Mouse (Mus musculus): ENCODE results near the gene Adamts4. TPM values are rescaled to one million over a fixed set of nuclear protein-coding genes. Genes with fewer than 3 reads are reported as not detected.

Gene Adamts4
- polyA plus RNA-seq, 1 experiment from 2014 or later, result 7.1 TPM

DNA sequence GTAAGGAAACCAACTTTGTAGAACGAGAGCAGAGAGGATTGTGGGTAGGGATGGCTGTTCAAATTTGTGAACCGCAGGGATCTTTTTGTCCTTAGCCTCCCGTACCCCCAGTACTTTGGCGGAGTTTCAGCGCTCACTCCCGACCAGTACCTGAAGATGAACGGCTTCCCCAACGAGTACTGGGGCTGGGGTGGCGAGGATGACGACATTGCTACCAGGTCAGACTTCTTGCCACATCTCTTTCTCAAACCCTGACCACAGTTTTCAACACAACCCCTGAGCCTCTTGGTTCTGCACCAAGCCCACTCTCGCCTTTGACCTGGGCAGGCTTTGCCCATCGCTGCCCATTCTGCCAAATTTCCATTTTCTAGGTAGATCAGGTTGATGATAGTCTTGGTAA, 23.9 kb downstream of the Adamts4 start:
- no peak overlapping the region for H3K9ac ChIP-seq
- no peak overlapping the region for H3K27ac ChIP-seq
- H3K4me2 ChIP-seq, result no peak overlapping the region
- WGBS, result 95% methylated on average over 12 of the region's 12 CpGs
- no peaks in the 10 kb centered on the region for H3K9me3 ChIP-seq
- ATAC-seq (replicated peaks), result no peak
- peaks cover 45% of the 10 kb centered on the region for H3K36me3 ChIP-seq (replicated peaks)
- H3K27me3 ChIP-seq (replicated peaks), result no peaks in the 10 kb centered on the region
- H3K4me3 ChIP-seq, result no peak overlapping the region
- peaks cover 28% of the 10 kb centered on the region for H3K4me1 ChIP-seq

DNA sequence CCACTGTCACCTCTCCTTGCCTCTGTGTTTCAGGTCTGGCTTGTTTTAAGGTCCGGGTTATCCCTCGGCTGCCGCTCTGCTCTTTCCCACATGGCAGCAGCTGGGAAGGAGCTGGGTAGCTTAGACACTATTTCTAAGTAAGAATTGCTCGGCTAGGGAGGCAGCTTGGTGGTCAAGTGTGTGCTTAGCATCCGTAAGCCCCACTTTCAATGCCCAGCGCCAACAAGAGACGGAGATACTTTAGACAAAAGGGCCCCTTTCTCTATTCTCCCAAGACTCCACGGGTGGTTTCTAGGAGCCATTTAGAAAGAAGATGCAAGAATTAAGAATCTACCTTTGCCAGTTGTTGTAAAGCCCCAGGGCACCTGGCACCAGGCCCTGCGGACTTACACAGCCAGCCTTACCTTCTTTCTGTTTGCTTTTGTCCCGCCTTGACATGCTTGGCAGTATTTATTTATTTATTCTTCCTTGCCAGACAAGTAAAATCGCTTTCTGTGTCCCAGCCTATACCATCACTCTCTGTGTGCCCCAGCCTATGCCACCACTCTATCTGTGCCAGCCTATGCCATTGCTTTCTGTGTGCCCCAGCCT, 25.0 kb downstream of the Adamts4 start:
- Histone ChIP-seq H3K36me3 (replicated peaks) (peaks cover 45% of the 10 kb centered on the region), H3K4me2 (no peak overlapping the region), H3K9me3 (no peaks in the 10 kb centered on the region), H3K27me3 (replicated peaks) (no peaks in the 10 kb centered on the region), H3K4me1 (peaks cover 30% of the 10 kb centered on the region), H3K27ac (no peak overlapping the region), H3K4me3 (no peak overlapping the region), H3K9ac (no peak overlapping the region)
- no peak for ATAC-seq (replicated peaks)
- WGBS, result 82% methylated on average over 11 of the region's 11 CpGs

DNA sequence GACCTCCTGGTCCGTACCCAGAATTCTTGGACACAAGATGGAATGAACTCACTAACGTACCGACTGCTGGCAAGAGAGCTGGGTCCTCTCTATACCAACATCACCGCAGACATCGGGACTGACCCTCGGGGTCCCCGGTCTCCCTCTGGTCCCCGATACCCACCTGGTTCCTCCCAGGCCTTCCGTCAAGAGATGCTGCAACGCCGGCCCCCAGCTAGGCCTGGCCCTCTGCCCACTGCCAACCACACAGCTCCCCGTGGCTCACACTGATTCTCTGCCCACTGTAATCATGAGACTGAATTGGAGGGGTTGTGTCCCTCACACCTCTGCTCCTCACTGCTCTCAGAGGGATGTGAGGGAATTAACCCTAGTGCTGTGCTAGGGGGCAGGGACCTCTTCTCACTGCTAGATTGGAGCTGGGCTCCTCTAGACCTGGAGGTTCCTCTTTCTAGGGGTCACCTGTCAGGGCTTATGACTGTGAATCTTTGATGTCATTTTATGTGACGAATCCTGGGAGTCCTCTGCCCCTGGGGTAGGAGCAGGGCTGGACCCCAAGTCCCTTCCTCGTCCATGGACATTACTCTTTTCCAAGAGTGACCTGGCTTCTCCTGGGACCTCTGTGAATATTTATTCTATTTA, 26.0 kb downstream of the Adamts4 start:
- no peak overlapping the region for H3K27ac ChIP-seq
- H3K27me3 ChIP-seq (replicated peaks), result no peaks in the 10 kb centered on the region
- 94% methylated on average over 14 of the region's 14 CpGs for WGBS
- no peaks in the 10 kb centered on the region for H3K9me3 ChIP-seq
- no peak overlapping the region for H3K9ac ChIP-seq
- no peak overlapping the region for H3K4me3 ChIP-seq
- ATAC-seq (replicated peaks), result no peak
- peaks cover 45% of the 10 kb centered on the region for H3K36me3 ChIP-seq (replicated peaks)
- no peak overlapping the region for H3K4me2 ChIP-seq
- peaks cover 28% of the 10 kb centered on the region for H3K4me1 ChIP-seq

DNA sequence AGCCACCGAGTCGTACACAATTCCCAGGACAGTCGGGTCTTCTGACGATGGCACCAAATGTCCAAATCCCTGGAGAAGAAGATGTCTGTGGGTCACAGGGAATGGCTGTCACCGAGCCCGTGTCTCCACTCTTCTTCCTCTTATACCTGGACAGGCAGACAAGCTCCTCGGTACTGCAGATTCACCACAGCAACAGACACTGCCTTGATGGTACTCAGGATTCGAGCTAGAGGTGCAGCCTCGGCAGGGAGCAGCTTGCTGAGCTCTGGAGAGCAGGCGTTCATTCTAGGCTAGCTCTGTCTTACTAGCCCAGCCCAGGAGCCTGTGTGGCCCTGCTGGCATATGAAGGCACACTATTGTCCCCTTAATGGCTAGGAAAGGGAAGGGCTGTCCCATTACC, 27.5 kb downstream of the Adamts4 start:
- no peak overlapping the region for H3K9ac ChIP-seq
- no peak overlapping the region for H3K4me2 ChIP-seq
- WGBS, result 87% methylated on average over 10 of the region's 10 CpGs
- no peak overlapping the region for H3K27ac ChIP-seq
- H3K36me3 ChIP-seq (replicated peaks), result peaks cover 45% of the 10 kb centered on the region
- peaks cover 23% of the 10 kb centered on the region for H3K4me1 ChIP-seq
- H3K27me3 ChIP-seq (replicated peaks), result no peaks in the 10 kb centered on the region
- no peaks in the 10 kb centered on the region for H3K9me3 ChIP-seq
- no peak overlapping the region for H3K4me3 ChIP-seq
- no peak for ATAC-seq (replicated peaks)

DNA sequence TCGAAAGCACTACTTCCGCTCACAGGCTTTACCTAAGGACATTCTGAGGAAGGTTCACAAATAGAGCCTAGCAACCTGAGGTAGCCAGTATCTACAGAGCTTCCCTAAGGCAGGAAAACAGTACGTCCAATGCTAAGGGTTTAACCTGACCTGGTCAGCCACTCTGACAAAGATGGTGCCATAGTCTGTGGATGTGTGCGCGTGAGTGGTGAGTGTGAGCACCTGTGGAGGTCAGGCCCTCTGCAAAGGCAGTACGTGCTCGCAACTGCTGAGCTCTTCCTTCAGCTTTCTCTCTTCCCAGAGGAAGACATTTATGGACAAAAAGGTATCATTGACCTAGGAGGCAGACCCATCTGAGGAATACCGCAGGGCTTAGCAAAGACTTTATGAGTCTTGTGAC, 28.2 kb downstream of the Adamts4 start:
- no peak overlapping the region for H3K4me3 ChIP-seq
- H3K36me3 ChIP-seq (replicated peaks), result peaks cover 45% of the 10 kb centered on the region
- H3K27me3 ChIP-seq (replicated peaks), result no peaks in the 10 kb centered on the region
- WGBS, result 97% methylated on average over 8 of the region's 8 CpGs
- H3K9ac ChIP-seq, result no peak overlapping the region
- H3K4me1 ChIP-seq, result peaks cover 23% of the 10 kb centered on the region
- no peaks in the 10 kb centered on the region for H3K9me3 ChIP-seq
- no peak overlapping the region for H3K27ac ChIP-seq
- ATAC-seq (replicated peaks), result no peak
- no peak overlapping the region for H3K4me2 ChIP-seq

DNA sequence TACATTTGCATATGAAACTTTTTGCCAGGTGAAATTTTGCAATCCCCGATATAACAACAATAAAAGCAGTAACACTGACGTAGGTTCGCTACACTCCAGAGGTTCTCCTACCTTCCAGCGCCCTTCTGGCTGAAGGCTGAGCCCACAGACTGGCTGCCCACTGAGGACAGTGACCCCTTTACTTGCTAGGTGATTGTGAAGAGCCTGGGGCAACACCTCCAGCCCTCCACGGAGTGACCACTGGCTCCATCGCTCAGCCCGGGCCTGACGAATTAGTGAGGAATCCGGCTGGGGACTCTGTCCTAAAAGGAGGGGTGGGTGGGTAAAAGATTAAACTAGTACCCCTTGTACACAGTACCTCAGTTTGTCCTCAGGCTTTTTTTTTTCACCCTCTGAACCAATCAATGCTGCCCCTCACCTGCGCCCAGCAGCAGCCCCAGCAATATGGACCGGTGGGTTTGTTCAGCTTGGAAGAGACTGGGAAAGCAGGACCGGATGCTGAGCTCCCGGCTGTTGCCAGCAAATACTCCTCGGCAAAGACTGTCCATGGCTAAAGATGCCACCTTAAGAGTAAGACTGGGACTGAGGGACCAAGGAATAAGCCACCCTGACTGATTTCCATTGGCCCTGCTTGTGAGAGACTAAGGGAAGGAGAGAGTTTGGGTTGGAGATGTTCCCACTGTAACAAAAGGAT, 28.9 kb downstream of the Adamts4 start:
- WGBS, result 92% methylated on average over 14 of the region's 14 CpGs
- peaks cover 23% of the 10 kb centered on the region for H3K4me1 ChIP-seq
- H3K9ac ChIP-seq, result no peak overlapping the region
- H3K36me3 ChIP-seq (replicated peaks), result peaks cover 43% of the 10 kb centered on the region
- H3K9me3 ChIP-seq, result no peaks in the 10 kb centered on the region
- no peak overlapping the region for H3K4me2 ChIP-seq
- no peaks in the 10 kb centered on the region for H3K27me3 ChIP-seq (replicated peaks)
- no peak overlapping the region for H3K27ac ChIP-seq
- no peak overlapping the region for H3K4me3 ChIP-seq
- ATAC-seq (replicated peaks), result no peak

DNA sequence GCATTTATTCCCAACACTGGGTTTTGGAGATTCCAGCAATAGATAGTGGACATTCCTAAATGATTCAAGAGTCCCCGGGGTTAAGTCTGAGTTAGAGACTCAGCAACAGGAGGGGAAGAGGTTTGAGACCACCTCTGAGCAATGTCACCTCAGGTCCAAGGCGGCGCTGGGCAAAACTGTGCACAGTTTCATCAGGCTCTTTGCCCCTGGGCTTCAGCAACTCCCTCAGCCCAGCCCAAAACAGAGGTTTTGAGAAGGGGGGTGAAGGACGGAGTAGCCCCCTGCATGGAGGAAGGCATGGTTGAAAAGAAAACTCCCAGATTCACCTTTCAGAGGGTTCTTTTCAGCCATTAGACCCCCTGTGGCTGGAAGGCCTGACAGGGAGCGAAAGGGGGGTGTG, 29.5 kb downstream of the Adamts4 start:
- Histone ChIP-seq H3K9me3 (no peaks in the 10 kb centered on the region), H3K4me3 (peak overlapping the region; percentile 69), H3K36me3 (replicated peaks) (peaks cover 43% of the 10 kb centered on the region), H3K27me3 (replicated peaks) (no peaks in the 10 kb centered on the region), H3K9ac (peak overlapping the region; percentile 63; the same call in 1 of the 2 replicates), H3K27ac (no peak overlapping the region), H3K4me1 (peaks cover 23% of the 10 kb centered on the region), H3K4me2 (peak overlapping the region; percentile 79)
- 61% methylated on average over 5 of the region's 5 CpGs for WGBS
- ATAC-seq (replicated peaks), result no peak

DNA sequence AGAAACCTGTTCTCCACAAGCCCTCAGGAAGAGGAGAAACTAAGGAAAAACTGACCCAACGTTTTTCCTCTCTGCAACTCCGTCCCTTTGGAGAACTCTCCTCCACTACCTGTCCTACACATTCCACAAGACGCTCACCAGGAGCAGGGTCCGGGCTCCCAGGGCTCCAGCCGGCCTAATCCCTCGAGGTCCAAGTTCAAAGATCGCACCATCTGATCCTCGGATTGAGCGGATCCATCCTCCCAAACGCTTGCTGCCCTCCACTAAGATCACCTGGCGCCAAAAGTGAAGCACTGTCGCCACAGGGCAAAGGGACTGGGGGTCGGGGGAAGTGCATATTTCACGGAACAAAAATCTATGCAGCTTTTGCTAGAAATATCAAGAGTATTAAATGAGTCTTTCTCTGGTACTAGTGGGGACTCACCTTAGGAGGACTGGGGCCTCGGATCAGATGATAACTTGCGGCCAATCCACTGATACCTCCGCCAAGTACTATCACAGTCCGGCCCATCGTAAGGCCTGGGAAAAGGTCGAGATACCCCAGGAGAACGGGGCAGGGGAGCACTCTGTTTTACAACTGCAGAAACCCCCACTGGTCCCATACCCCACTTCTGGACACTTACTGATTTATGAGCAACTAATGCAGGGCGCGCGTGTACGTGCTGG, 30.2 kb downstream of the Adamts4 start:
- Histone ChIP-seq H3K9ac (peak overlapping the region; percentile 63), H3K27ac (peak overlapping the region; percentile 35; the same call in 1 of the 2 replicates), H3K36me3 (replicated peaks) (peaks cover 44% of the 10 kb centered on the region), H3K4me1 (peaks cover 25% of the 10 kb centered on the region), H3K9me3 (no peaks in the 10 kb centered on the region), H3K4me2 (peak overlapping the region; percentile 79), H3K27me3 (replicated peaks) (no peaks in the 10 kb centered on the region), H3K4me3 (peak overlapping the region; percentile 69)
- ATAC-seq (replicated peaks), result peak; percentile 40
- WGBS, result 2% methylated on average over 25 of the region's 25 CpGs

DNA sequence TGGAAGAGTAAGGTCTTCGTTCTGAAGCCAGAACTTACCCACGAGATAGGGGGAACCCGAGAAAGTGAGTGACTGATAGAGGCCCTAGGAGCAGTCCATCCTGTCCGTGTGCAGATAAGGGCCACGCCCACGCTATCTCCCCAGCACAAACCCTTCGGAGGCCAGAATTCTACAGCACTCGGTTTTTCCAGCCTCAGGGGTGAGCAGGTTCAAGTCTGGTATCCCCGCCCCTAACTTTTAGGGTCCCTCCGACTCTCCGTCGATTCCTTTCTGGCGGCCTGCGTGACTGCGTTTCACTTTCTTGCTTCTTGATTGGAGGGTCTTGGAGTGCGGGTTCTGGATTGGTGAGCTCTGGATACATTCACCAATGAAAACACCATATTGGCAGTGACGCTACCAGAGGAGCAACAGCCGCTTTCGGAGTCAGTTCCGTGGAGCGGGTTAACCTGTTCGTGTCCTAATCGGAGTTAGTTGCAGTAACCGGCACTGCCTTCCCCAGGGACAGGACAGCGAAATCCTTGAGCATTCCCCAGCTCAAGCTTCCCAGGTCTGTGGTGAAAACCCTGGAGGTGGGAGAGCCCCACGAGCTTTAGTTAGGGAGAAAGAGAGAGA, 30.8 kb downstream of the Adamts4 start, which contains the start of gene Ppox:
Gene Ppox, minus strand, starts transcription at position 271 of the 612 bp plus-strand sequence.
- under 1% methylated on average over 26 of the region's 26 CpGs for WGBS
- Histone ChIP-seq H3K36me3 (replicated peaks) (peaks cover 39% of the 10 kb centered on the region), H3K4me2 (peak within 1 kb of the TSS; percentile 79), H3K9me3 (no peaks in the 10 kb centered on the region), H3K27me3 (replicated peaks) (no peaks in the 10 kb centered on the region), H3K27ac (peak within 1 kb of the TSS; percentile 75), H3K4me1 (peaks cover 31% of the 10 kb centered on the region), H3K9ac (peak within 1 kb of the TSS; percentile 63), H3K4me3 (peak within 1 kb of the TSS; percentile 69)
- ATAC-seq (replicated peaks), result peak; percentile 97

DNA sequence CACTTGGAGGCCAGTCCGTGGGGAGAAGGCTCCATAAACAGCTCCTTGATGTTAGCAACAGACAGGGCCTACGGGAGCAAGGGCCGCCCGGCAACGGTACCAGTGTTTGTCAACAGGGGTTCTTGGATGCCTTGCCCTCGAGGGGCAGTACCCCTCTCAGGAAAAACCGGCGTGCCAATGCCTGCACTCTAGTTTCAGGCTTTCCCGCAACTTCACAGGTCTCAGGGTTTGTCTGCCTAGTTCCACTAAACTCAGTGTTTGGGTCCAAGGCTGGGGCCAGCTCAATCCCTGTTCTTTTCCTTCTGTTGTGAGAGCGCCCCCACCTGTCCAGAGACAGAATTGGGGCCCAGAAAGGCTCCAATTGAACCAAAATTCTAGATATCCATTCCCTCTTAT, 31.3 kb downstream of the Adamts4 start:
- H3K4me1 ChIP-seq, result peaks cover 37% of the 10 kb centered on the region
- H3K36me3 ChIP-seq (replicated peaks), result peaks cover 38% of the 10 kb centered on the region; the same call in 1 of the 2 replicates
- peak; percentile 43 for ATAC-seq (replicated peaks)
- WGBS, result under 1% methylated on average over 10 of the region's 10 CpGs
- H3K27ac ChIP-seq, result peak overlapping the region; percentile 75
- H3K27me3 ChIP-seq (replicated peaks), result no peaks in the 10 kb centered on the region
- H3K4me3 ChIP-seq, result peak overlapping the region; percentile 69
- no peak overlapping the region; the same call in 1 of the 2 replicates for H3K9ac ChIP-seq
- peak overlapping the region; percentile 79 for H3K4me2 ChIP-seq
- H3K9me3 ChIP-seq, result no peaks in the 10 kb centered on the region

DNA sequence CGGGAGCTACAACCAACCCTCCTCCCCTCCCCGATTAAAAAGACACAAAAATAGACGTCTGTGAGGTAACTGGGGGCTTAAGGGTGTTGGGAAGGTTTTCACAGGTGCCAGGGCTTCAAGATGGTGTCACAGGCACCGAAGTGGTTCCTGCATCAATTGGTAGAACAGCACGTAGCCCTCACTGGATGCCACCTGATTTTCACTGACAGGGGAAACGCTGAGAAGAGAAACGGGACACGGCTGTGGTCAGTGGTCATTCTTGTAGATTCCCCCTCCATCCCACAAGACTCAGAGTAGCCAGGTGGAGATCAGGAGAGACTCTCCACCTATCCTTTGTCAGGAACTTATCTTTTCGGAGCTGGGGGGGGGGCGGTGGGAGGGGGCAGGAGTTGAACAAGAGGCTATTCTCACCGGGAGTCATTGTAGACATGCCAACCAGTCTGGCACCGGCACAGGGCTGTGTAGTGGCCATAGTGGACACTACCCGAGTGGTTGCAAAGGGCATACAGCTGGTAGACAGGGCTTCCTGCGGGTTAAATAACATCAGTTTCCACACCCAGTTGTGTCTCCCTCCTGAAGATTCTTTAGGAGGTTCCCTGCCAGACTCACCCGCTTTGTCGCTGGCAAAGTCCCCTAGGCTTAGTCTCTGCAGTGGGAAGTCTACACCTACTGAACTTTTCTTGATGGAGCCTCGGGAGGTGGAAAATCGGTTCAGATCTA, 32.0 kb downstream of the Adamts4 start:
- no peak overlapping the region for H3K4me2 ChIP-seq
- H3K4me3 ChIP-seq, result peak overlapping the region; percentile 69; the same call in 1 of the 2 replicates
- 80% methylated on average over 18 of the region's 18 CpGs for WGBS
- no peaks in the 10 kb centered on the region for H3K9me3 ChIP-seq
- no peak for ATAC-seq (replicated peaks)
- H3K36me3 ChIP-seq (replicated peaks), result peaks cover 35% of the 10 kb centered on the region; the same call in 1 of the 2 replicates
- H3K9ac ChIP-seq, result no peak overlapping the region
- H3K27ac ChIP-seq, result no peak overlapping the region
- no peaks in the 10 kb centered on the region for H3K27me3 ChIP-seq (replicated peaks)
- peaks cover 41% of the 10 kb centered on the region for H3K4me1 ChIP-seq
